Mouse (Mus musculus): Measurements from ENCODE around the gene Magi1.

Gene Magi1

DNA sequence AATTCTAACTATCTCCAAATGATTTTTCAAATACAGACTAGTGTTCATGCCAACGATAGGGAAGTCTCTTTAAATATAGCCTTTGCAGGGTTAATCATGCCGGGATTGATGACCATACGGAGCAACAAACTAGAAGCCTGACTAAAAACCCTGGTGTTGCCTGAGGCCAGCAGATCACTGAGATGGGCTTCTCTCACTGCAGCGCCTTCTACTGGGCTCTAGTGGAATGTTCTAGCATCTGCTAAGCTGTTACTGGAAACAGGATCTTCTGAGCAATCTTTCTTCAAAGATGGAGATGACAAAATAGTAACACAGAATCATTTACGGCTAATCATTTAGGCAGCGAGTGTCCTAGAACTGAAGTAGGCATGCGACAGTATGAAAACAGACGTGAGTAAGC, 554.0 kb downstream of the Magi1 start:
- no peak for DNase-seq (ENCODE audit: low spot score in 2 of 2)

DNA sequence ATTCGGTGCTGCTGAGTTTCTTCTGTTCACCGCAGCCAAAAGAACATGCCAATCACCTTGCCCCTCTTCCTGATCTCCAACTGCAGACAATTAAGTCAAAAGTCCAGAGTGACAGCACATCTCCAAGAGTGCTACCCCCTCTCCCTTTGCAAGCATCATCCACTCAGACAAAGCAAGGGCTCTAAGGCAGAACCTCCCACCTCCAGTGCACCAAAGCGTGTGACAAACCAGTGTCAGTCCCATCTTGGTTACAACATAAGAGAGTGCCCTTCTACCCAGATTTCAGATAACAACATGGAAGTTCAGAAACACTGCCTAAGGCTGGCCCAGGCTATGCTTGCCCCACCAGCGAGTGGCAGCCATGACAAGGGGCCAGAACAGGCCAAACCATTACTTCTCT, 554.9 kb downstream of the Magi1 start:
- DNase-seq (ENCODE audit: low spot score in 2 of 2): no peak

DNA sequence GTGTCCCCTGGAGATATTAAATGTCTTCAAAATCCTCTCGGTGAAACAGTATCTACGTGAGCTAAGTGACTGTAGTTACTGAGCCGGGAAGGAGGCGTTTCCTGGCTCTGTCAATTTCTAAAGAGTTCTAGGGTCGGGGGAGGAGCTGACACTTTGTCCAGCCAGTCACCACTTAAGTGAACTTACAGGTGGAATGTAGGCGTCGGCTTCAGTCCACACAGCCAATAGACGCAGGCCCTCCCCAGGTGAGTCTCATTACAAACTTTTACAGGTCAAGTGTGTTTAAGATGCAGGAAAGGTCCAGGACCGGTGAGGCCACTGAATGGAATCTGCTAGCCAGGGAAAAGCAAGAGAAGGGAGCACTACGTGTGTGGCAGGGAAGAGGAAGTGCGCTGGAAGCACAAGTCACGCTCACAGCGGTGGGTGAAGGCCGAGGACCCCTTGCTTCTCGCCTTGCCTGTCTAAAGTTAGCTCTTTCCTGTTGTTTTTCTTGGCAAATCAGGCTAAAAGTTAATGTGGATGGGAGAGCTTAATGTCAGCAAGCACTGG, 556.0 kb downstream of the Magi1 start:
- no peak for DNase-seq (ENCODE audit: low spot score in 2 of 2)

DNA sequence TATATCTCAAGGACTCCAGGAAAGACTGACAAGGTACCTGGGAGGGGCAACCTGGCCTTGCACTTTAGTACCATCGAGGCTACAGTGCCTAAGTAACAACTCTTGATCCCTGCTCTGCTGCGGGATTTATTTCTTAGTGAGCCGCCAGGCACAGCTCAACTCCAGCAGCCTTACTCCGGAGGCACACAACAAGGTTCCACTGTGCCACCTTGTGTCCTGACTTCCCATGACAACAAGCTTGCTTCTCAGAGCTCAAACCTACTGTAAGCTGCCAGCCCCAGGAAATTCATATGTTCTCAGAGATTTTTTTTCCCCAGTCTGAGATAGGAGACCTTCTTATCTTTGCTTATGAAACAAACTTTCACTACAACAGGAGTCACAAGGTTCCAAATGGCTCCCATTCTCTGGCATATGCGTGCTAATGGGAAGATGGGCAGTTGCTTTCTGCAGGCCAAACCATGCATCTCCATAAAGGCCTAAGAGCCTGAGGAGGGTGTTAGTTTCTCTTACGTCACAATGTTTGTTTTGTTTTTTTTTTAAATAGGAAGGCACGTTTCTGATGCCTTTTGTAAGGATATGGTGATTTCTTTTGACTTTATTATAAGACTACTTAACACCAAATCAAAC, 556.8 kb downstream of the Magi1 start:
- no peak for DNase-seq (ENCODE audit: low spot score in 2 of 2)

DNA sequence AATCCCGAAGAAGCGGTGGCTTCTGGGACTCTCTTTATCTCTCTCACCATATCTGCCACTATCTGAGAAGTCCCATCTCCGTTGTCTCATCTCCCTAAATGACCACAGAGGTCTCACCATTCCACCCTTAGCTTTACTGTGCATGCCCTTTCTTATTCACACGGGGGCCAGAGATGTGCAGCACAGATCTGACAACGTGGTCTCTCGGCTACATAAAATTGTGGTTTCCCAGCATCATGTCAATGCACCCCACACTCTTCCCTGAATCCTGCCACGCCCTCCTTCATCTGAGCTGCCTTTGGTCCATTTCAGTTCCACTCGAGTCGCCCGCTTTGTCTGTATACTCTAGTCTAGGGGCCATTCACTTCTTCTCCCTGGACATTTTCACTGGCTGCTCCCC, 557.6 kb downstream of the Magi1 start:
- no peak for DNase-seq (ENCODE audit: low spot score in 2 of 2)

DNA sequence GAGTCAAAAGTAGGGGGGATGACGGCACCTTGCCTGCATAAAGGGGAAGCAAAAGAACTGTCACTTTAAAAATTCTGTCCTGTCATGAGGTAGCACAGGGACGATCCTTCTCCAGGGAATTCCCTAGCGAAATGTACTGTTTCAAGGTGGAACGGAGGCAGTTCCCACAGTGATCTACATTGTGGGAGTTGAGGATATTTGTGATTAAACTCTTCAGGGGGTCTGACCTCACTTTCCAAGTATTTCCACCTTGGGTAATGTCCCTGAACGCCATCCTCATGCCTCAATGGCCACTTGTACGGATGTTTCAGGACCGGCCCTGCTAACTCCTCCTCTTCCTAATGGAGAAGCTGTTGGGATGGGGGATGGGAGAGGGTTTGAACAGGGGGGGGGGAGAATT, 559.0 kb downstream of the Magi1 start:
- DNase-seq (ENCODE audit: low spot score in 2 of 2): no peak

DNA sequence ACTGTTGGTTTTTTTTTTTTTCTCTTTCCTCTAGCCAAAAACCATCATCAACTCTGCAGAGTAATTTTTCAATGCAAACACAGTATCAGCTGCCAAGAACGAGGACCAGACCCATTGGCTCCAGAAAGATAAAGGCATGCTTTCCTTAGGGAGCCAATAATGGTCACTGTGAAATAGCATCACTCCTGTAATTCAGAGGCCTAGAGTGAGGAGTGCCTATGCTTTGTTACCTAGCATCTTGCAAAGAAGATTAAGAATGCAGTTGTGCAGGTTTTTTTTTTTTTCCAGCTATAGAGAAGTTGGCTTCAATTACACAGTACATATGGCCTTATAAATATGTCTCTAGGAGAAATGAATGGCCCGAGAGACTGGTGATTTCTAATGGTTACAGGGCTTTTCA, 560.5 kb downstream of the Magi1 start:
- no peak for DNase-seq (ENCODE audit: low spot score in 2 of 2)

DNA sequence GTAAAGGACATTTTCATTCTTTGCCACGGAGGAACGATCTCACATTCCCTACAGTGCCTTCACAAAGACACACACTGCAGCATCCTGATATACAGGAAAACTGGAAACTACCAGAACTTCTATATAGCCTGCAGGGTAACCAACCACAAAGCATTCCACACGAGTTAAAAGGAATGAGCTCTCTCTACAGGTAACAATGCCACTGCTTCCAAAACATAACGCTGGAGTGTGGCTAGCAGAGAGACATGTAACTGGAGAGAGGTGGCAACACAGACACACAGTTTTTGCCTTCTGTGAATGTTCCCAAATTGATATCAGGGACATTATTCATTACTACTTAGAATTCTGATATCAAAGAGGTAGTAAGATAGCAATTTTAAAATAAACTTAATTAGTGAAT, 564.2 kb downstream of the Magi1 start:
- no peak for DNase-seq (ENCODE audit: low spot score in 2 of 2)

DNA sequence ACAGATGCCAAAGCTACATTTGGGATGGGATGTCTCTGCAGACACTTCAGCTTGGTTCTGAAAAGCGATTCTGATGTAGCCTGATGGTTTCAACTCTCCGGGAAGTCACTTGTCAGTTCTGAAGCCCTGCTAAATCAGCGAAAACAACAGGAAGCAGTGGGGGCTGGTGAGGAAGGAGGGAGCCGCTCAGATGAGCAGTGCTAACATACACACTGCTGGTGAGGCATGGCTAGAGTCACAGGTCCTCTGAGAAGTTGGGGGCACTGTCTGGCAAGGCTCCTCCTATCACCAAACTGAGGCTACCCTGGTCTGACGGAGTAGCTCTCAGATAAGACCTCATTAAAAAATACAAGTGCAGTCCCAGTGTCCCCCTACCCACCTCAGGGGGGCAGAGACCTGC, 565.3 kb downstream of the Magi1 start:
- DNase-seq (ENCODE audit: low spot score in 2 of 2): peak; percentile 5 to 15

DNA sequence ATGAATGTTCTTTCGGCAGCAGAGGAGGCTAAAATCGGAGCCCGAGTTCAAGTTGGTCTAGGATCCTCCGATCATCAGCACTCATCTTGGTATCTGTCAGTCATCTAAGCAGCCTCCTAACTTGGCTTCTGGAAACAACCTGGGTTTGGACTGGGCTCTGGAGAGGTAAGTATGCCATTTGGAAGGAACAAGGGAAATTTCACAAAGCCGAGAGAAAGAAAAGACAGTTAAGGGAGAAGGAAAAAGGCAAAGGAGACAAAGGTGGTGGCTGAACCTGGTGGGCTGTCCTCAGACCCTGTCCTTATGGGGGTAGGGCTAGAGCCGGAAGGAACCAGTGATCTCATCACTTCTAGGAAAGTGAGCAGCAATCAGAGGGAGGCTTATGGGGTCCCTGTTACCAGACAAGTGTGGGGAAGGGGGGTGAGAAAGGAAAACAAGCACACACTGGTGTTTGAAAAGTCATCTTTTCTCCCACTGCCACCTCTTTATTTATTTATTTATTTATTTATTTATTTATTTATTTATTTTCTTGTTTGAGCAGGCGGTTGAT, 565.8 kb downstream of the Magi1 start:
- no peak for DNase-seq (ENCODE audit: low spot score in 2 of 2)

DNA sequence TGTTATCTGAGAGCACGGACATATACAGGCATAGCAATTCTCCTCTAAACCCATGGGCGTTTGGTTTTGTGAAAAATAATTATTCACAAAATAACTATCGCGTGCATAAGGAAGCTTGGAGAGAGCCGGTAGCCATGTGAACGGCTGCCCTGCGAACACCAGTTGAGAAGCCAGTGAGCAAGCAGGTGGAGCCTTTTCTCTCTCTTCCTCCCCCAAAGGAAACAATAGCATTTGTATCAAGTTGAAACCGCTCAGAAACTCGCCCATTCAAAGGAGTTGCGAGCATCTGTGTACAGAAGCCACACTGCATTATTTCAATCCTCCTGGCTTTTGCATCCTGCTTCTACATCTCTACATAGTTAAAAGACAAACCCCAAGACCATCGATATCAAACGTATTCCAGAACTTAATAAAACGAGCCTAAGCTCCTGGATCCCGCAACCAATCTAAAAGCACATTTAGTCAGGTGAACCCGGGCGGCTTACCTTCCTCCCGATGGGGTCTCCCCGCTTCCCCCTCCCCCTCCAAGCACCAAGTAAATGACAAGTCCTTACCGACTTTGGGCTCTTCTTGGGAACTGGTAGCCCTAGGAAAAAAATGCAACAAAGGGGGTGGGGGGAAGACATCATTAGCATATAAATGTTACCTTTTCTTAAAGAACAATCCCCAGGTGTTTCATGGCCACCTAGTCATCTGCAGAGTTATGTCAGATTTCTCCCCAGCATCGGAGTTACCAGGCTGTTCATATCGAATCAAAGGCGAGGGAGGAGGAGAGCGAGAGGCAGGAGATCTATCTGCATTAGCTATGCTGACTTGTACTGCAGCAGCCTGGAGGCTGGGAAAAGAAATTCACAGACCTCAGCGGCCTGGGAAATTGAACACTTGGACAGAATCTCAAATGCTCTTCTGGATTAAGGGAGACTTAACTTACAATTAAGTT, 566.8 kb downstream of the Magi1 start:
- no peak for DNase-seq (ENCODE audit: low spot score in 2 of 2)

DNA sequence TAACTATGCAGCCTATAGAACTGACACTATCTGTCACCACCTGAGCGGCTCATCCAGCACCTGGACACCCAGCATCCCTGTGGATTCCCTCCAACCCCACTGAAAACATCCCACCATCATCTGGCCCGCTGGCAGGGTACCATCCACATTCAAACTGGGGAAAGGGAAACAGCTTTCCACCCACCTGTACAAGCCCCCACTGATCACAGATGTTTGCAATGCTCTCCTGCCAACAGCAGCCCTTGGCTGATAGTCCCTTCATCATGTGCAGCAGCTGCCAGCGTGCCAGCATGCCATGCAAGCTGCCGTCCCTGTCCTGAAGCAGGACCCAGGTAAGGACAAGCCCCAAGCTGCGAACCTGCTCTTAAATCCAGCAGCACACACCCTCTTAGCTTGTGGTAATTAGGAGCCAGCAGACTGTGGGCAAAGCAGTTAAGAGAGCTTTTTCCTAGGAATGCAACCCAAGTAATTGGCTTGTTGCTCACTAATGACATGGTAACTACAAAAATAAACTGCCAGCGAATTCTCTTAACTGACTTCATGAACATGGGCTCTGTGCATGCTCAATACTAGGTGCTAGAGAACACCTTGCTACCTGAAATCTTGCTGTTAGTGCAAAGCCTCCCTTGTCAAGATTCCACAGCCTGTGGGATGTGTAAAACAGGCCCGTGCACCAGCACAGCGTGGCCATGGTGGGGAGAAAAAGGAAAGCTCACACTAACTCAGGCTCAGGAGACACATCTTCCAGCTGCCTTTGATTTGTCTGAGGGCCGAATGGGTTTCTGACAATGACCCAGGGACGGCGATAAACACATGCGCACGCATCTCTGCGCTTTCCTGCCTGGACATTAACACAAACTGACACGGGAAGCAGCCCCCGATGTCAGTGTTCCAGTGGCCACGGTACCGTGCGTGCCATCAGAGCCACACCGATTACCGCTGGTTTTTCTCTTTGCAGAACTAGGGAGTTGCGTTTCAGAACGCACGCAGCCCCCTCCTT, 568.2 kb downstream of the Magi1 start:
- DNase-seq (ENCODE audit: low spot score in 2 of 2): no peak

DNA sequence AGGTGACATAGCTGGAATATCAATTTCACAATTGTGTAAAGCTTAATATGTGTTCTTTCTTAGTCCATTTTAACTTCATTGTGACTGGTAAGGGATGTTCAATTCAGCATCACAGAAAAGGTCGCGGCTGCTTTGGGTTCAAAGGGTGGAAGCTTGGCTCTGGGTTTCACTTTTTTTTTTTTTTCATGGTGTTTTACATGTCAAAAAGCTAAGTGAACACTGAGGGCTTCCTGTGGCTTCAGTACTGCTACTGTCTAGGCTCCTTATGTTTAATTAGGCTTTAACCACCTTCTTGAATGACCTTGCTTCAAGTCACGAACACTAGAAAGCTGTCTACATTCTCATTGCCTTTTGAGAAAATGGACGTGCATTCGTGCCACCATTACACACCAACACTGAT, 579.4 kb downstream of the Magi1 start:
- no peak for DNase-seq (ENCODE audit: low spot score in 2 of 2)

DNA sequence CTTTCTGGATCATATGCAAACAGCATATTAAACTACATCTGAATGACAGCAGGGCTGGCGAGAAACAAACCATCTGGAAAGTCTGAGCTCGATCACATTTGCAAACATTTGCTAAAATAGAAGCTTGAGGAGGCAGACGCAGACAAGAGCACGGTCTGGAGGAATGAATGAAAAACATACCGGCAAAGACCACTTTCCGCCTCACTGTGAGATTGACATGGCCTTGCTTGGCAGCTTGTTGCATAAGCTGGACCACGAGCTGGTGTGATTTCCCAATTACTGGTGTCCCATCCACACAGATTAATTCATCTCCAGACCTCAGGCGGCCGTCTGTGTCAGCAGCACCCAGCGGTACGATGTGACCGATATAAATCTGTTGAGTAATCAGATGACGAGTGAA, 584.3 kb downstream of the Magi1 start:
- no peak for DNase-seq (ENCODE audit: low spot score in 2 of 2)

DNA sequence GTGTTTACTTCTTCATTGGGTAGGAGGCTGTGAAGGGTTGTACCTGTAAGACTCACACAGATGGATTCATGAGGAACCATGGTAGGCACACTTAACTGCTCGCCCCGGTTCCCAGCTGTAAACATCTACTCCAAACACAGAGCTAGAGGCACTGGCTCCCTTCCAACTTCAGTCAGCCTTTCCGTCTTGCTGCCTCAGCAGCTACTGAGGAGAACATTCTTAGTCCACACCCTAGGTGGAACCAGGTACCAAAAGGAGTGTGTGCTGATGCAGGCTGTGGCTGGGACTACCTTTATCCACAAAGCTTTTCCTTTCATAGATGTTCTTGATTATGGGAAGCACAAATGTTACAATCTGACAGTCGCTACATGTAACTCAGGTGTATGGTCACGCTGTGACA, 585.8 kb downstream of the Magi1 start:
- DNase-seq (ENCODE audit: low spot score in 2 of 2): no peak

DNA sequence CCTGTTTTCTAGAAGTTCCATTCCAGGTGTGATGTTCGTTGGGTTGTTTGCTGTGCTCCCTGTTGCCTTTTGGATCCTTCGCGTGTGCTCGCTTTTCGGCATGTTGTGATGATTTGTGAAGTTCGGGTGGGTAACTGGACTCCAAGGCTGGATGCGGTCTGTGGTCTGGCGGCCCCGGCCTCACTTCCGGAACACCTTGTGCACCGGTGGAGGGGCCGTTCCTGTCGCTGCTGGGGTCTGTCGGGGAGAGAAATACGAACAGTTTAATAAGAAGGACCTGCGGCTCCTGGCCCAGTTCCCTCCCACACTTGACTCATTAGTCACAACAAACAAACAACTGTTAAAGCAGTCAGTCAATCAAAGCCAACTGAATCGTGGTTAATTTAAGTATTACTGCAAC, 605.0 kb downstream of the Magi1 start:
- no peak for DNase-seq (ENCODE audit: low spot score in 2 of 2)

DNA sequence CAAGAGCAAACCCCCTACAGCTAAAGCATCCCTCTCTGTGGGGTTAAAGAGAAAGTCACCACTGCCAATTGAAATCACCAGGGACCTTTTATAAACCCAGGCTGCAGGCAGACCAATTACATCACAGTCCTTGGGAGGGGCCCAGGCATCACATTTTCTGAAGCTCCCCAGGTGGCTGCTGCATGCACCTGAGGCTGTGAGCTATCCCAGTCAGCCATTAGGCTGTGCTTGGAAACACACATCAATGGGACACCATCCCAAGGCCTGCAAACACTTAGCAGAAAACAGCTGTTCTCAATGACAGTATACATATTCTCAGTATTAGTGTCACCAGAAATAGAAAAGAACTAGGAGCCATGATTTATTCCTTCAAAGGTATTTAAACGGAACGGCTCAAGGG, 617.0 kb downstream of the Magi1 start:
- no peak for DNase-seq (ENCODE audit: low spot score in 2 of 2)

DNA sequence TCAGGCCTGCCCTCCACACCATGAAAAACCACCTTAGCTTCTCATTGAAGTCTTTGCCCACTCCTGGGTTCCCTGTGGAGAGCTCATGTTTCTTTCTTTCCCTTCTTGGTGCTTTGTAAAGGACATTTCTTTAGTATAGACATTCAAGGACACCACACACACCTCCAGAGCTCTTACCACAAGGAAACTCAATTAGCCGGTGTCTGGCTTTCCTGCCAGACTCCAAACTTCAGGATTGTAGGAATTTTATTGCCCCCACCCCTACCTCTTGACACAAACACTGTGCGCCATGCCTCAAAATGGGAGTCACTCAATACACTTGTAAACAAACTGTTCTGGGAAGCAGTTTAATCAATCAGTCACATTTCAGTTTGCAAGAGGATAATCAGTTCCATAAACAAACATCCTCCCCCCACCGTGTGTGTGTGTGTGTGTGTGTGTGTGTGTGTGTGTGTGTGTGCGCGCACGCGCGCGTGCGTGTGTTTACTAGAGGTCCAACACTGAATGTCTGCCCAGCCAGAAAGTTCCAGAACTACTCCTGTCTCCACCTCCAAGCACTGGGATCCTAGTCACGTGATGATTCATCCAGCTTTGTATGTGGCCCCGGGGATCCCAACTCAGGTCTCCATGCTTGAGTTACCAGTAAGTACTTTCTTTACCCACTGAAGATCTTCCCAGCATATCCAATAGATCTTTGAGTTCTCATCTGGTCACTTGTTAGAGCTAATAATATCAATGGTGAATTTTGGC, 618.5 kb downstream of the Magi1 start:
- no peak for DNase-seq (ENCODE audit: low spot score in 2 of 2)

DNA sequence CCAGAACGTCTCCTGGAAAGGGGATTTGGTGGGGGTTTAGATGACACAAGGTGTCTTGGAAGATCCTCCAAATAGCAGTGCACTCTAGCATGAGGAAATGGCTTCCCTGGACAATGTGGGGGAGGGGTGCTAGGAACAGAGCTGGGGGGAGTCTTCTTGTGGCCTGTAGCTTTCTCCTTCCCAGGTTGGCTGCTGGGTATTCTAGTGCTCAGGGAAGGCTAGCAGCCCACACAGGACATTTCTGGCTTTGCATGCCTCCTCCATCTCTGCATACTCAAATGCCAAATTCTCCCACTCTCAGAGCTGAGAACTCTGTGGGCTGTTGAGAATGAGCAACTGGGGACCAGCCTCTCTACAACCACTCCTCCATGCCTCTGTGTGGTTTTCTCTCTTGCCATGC, 622.6 kb downstream of the Magi1 start:
- no peak for DNase-seq (ENCODE audit: low spot score in 2 of 2)

DNA sequence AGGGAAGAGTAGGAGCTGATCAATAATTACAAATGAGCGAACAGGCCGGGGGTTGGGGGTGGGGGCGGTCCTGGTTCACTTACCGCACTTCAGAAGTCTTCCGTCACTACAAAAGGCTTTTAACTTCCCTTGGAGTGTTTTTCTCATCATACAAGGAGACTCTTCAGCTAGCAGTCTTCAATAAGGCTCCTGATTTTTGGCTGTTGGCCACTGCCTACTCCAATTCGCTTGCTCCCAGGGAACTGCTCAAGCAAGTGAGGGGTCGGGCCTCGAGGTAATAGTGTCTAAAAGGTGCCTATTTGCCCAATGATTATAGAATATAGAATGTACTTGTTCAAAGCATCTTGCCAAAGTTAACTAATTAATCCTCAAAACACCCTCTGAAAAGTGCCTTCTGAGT, 624.2 kb downstream of the Magi1 start:
- DNase-seq (ENCODE audit: low spot score in 2 of 2): no peak
